Mouse (Mus musculus) kidney, postnatal 0 days (tissue): ENCODE measurements at regions not wholly inside any gene's neighbourhood (a gene's known extent, or its start where the extent isn't known, plus 50 kb on each side); places are given as distances from the start of the nearest gene placed in this dataset.

ENCODE experiments used
- ATAC-seq: fragments of 200-750 bp; cut with Nextera tagmentation; replicated peaks from 2 replicates; pipeline ENCODE4 v1.8.0; 2017; ENCODE audit warnings: low read depth, moderate number of reproducible peaks, moderate TSS enrichment, moderate library complexity; ENCODE audit not compliant: low FRiP score
- DNase-seq: peaks from one replicate; pipeline ENCODE4 v3.0.0-alpha.2; 2016; ENCODE audit warnings: low spot score
- H3K27ac ChIP-seq: fragments of 300-500 bp; sonication (generic); 2 replicates; pipeline ENCODE4 v1.5.1; 2014; ENCODE audit warnings: mild to moderate bottlenecking
- H3K27me3 ChIP-seq: fragments of 300-500 bp; sonication (generic); 2 replicates; pipeline ENCODE4 v1.6.1; 2014; ENCODE audit warnings: low read length, mixed read lengths; ENCODE audit not compliant: insufficient read depth
- H3K36me3 ChIP-seq: fragments of 300-500 bp; sonication (generic); 2 replicates; pipeline ENCODE4 v1.6.1; 2014; ENCODE audit warnings: low read length, mixed read lengths; ENCODE audit not compliant: insufficient read depth
- H3K4me1 ChIP-seq: fragments of 300-500 bp; sonication (generic); replicated peaks from 2 replicates; pipeline ENCODE4 v1.6.1; 2014; ENCODE audit warnings: antibody characterized with exemption, low read length, mixed read lengths; ENCODE audit not compliant: insufficient read depth
- H3K4me2 ChIP-seq: fragments of 300-500 bp; sonication (generic); 2 replicates; pipeline ENCODE4 v1.6.1; 2014; ENCODE audit warnings: mild to moderate bottlenecking, low read length, moderate library complexity, mixed read lengths
- H3K4me3 ChIP-seq: fragments of 300-500 bp; sonication (generic); replicated peaks from 2 replicates; pipeline ENCODE4 v1.5.1; 2014; ENCODE audit warnings: low read depth, low read length
- H3K9ac ChIP-seq: fragments of 300-500 bp; sonication (generic); 2 replicates; pipeline ENCODE4 v1.6.1; 2014; ENCODE audit warnings: low read depth, low read length
- H3K9me3 ChIP-seq: fragments of 300-500 bp; sonication (generic); replicated peaks from 2 replicates; pipeline ENCODE4 v1.6.1; 2016; ENCODE audit warnings: low read length, inconsistent platforms, mixed read lengths
- CTCF ChIP-seq: IDR thresholded peaks from 2 replicates; pipeline ENCODE4 v1.5.1; 2016; ENCODE audit warnings: antibody characterized with exemption, low read depth, mild to moderate bottlenecking, moderate library complexity
- WGBS: fragments of 180-500 bp; shearing (Covaris S2); extraction: QIAGEN DNeasy Blood & Tissue Kit; methylation state at CpG from one replicate; pipeline ENCODE4 v1.1.7; 2014; 5-methylcytosine and 5-hydroxymethylcytosine counted together

DNA sequence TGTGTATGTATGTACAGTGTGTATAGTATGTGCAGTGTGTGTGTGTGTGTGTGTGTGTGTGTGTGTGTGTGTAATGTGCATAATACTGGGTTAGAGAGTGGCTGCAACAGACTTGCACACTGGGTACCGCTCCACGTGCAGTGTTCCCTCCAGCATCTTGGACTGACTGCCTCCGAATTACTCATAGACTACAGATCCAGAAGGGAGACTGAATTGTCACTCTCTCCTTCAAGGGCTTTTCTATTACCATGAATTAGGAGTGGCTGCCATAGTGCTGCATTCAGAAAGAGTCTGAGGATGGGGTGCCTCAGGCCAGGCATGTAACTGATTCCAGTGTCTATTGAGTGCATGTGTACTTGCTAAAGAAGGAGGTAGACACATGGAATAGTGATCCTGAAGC, 98.9 kb upstream of the Plcl2 start:
- 94% methylated on average over 3 of the region's 3 CpGs for WGBS
- no peak for TF ChIP-seq CTCF
- Histone ChIP-seq H3K4me3 (no peak overlapping the region), H3K27ac (no peak overlapping the region), H3K9me3 (no peaks in the 10 kb centered on the region), H3K4me2 (no peak overlapping the region), H3K9ac (no peak overlapping the region), H3K36me3 (no peaks in the 10 kb centered on the region), H3K27me3 (no peaks in the 10 kb centered on the region), H3K4me1 (no peaks in the 10 kb centered on the region; the same call in 1 of the 2 replicates)
- ATAC-seq (no peak), DNase-seq (no peak)

DNA sequence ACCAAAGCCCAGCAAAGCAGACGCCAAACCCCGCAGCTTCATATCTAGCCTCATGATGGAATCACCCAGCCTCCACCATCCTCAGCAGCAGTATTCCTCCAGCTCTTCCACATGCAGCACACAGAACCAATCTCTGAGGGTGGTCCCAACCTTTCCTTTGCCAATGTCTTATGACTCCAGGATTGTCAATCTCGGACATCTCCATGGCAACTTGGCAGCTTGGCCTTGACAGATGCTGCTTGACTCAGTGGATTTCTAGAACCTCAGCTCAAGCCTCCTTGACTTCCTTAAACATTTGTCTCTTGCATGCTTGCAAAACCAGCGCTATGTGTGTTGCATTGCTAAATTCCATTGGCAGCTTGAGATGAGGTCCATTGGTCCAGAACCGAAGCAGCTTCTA, 96.8 kb upstream of the Plcl2 start:
- no peak for DNase-seq
- Histone ChIP-seq H3K27me3 (no peaks in the 10 kb centered on the region), H3K36me3 (no peaks in the 10 kb centered on the region), H3K9ac (no peak overlapping the region), H3K4me3 (no peak overlapping the region), H3K27ac (no peak overlapping the region), H3K9me3 (no peaks in the 10 kb centered on the region), H3K4me2 (no peak overlapping the region), H3K4me1 (no peaks in the 10 kb centered on the region; the same call in 1 of the 2 replicates)
- ATAC-seq, result no peak
- TF ChIP-seq CTCF, result no peak
- 93% methylated on average over 5 of the region's 5 CpGs for WGBS

GRCm38 (mm10) chr17:50413916-50414315, 95.3 kb upstream of the Plcl2 start:
- DNase-seq (no peak), ATAC-seq (no peak)
- no peak overlapping the region for H3K4me2 ChIP-seq
- no peak overlapping the region for H3K4me3 ChIP-seq
- no peaks in the 10 kb centered on the region for H3K9me3 ChIP-seq
- no peak overlapping the region for H3K9ac ChIP-seq
- no peaks in the 10 kb centered on the region for H3K36me3 ChIP-seq
- no peak for TF ChIP-seq CTCF
- H3K27ac ChIP-seq, result no peak overlapping the region
- no peaks in the 10 kb centered on the region for H3K4me1 ChIP-seq
- no peaks in the 10 kb centered on the region for H3K27me3 ChIP-seq
- WGBS, result 78% methylated on average over 5 of the region's 5 CpGs

DNA sequence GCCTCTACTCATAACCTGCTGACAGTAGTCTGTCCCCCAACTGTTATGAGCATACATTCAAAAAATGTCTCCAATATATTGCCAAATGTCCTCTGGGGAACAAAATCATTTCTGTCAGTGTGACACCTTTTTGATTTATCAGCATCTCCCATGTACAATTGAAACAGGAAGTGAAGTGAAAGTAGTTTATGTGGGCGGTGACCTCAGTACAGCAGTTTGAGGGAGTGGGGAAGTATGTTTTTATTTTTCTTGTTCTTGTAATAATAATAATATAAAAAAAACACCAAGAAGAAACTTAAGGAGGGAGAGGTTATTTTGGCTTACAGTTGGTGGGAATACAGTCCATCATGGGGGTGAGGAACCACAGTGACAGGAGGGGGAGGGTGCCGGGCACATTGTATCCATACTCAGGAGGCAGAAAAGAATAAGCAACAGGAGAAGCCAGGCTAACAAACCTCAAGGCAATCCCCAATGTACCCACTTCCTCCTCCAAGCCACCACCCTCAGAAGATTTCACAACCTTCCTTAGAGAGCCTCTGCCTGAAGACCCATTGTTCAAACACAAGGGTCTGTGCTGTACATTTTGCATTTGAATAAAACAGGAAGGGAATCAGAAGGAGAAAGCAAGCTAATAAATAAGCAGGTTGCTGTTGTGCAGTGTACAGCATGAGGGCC, 93.7 kb upstream of the Plcl2 start:
- no peak overlapping the region for H3K9ac ChIP-seq
- H3K27me3 ChIP-seq, result no peaks in the 10 kb centered on the region
- no peaks in the 10 kb centered on the region for H3K9me3 ChIP-seq
- no peak overlapping the region for H3K4me3 ChIP-seq
- ATAC-seq (no peak), DNase-seq (no peak)
- H3K4me1 ChIP-seq, result no peaks in the 10 kb centered on the region
- H3K27ac ChIP-seq, result no peak overlapping the region
- 86% methylated on average over 2 of the region's 2 CpGs for WGBS
- TF ChIP-seq CTCF, result no peak
- no peak overlapping the region for H3K4me2 ChIP-seq
- no peaks in the 10 kb centered on the region for H3K36me3 ChIP-seq

DNA sequence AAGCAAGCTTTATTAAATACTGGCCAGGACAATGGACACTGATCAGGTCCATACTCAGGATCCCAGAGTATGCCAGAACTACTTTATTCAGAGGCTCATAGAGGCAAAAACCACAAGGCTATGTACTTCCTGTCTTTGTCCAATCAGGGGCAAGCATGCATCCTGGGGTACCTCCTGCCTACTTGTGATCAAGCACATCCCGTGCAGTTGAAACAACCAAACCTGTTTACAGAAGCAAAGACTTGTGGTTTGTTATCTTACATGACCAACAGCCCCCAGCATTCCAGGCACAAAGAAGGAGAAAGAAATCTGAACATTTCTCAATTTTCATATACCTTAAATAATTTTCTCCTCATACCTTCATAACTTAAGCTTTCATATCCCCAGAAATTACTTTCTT, 93.1 kb upstream of the Plcl2 start:
- no peak for ATAC-seq
- Histone ChIP-seq H3K27me3 (no peaks in the 10 kb centered on the region), H3K27ac (no peak overlapping the region), H3K4me3 (no peak overlapping the region), H3K9ac (no peak overlapping the region), H3K4me1 (no peaks in the 10 kb centered on the region), H3K36me3 (no peaks in the 10 kb centered on the region), H3K4me2 (no peak overlapping the region), H3K9me3 (no peaks in the 10 kb centered on the region)
- no peak for TF ChIP-seq CTCF
- no peak for DNase-seq
- 71% methylated on average over 1 of the region's 1 CpGs for WGBS

DNA sequence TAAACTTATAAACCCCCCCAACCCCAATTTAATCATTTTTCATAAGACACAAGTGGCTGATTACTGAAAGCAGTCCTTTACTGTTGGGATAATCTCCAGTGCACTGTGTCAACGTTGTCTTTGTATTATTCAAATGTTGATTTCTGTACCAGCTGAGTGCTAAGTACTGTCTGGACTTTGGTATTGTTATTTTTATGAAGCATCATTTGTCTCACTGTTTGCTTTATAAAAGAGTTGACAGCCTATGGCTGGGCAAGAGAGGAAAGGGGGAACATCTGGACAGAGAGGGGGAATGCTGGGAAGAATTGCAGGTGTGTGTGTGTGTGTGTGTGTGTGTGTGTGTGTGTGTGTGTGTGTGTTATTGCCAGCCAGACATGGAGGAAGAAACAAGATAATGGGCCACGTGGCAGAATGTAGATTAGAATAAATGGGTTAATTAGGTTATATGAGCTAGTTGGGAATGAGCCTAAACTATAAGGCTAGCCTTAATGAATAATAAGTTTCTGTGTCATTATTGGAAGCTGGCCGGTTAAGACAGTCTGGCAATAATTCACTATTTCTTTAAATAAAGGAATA, 92.6 kb upstream of the Plcl2 start:
- Histone ChIP-seq H3K4me2 (no peak overlapping the region), H3K9ac (no peak overlapping the region), H3K9me3 (no peaks in the 10 kb centered on the region), H3K27ac (no peak overlapping the region), H3K4me3 (no peak overlapping the region), H3K27me3 (no peaks in the 10 kb centered on the region), H3K36me3 (no peaks in the 10 kb centered on the region), H3K4me1 (no peaks in the 10 kb centered on the region)
- DNase-seq (no peak), ATAC-seq (no peak)
- TF ChIP-seq CTCF, result no peak
- 65% methylated on average over 3 of the region's 3 CpGs for WGBS
